Mouse (Mus musculus) ES-Bruce4 (cell line): ENCODE measurements around the gene Slc9a9. TPM values are rescaled to one million over a fixed set of nuclear protein-coding genes. Genes with fewer than 3 reads are reported as not detected.

Experiments
- H3K27ac ChIP-seq: 2 replicates; pipeline ENCODE4 v1.5.1; 2012; ENCODE audit warnings: low read length, inconsistent platforms; ENCODE audit not compliant: insufficient read depth
- H3K27me3 ChIP-seq: 2 replicates; pipeline ENCODE4 v1.6.1; 2012; ENCODE audit warnings: mild to moderate bottlenecking, low read length, inconsistent platforms; ENCODE audit not compliant: control insufficient read depth, poor library complexity, insufficient read depth, severe bottlenecking
- H3K36me3 ChIP-seq: 2 replicates; pipeline ENCODE4 v1.6.1; 2012; ENCODE audit warnings: inconsistent platforms, mild to moderate bottlenecking, low read length, moderate library complexity; ENCODE audit not compliant: control insufficient read depth, poor library complexity, insufficient read depth, severe bottlenecking
- H3K4me1 ChIP-seq: one replicate; pipeline ENCODE4 v1.8.1; 2011; ENCODE audit warnings: low read length; ENCODE audit not compliant: control insufficient read depth, insufficient read depth
- H3K4me3 ChIP-seq: 2 replicates; pipeline ENCODE4 v1.5.1; 2011; ENCODE audit warnings: low read depth, mild to moderate bottlenecking, low read length
- H3K9ac ChIP-seq: 2 replicates; pipeline ENCODE4 v1.6.1; 2012; ENCODE audit warnings: low read depth, mild to moderate bottlenecking, inconsistent platforms; ENCODE audit not compliant: poor library complexity, severe bottlenecking
- H3K9me3 ChIP-seq: replicated peaks from 2 replicates; pipeline ENCODE4 v1.6.1; 2012; ENCODE audit warnings: mild to moderate bottlenecking, low read length, inconsistent platforms; ENCODE audit not compliant: control insufficient read depth, poor library complexity, insufficient read depth, severe bottlenecking
- CTCF ChIP-seq: IDR thresholded peaks from one replicate; pipeline ENCODE4 v1.8.1; 2011; ENCODE audit warnings: low read depth, low read length
- EP300 ChIP-seq: IDR thresholded peaks from 2 replicates; pipeline ENCODE4 v1.6.1; 2011; ENCODE audit warnings: low read depth, low read length; ENCODE audit not compliant: insufficient read depth
- POLR2A ChIP-seq: IDR thresholded peaks from one replicate; pipeline ENCODE4 v1.8.1; 2011; ENCODE audit warnings: low read length; ENCODE audit not compliant: insufficient read depth
- polyA plus RNA-seq: library from polyadenylated mRNA; stranded (reverse); fragments of >200 nt; gene quantifications from 2 replicates; pipeline ENCODE4 v1.2.4, GENCODE M21; 2011; ENCODE audit warnings: low read depth; ENCODE audit not compliant: missing spikeins, insufficient read depth, insufficient read length

Slc9a9 gene
- polyA plus RNA-seq, 1 experiment = not detected

GRCm38 (mm10) chr9:94645631-94646030, 24.1 kb upstream of the Slc9a9 start:
- H3K4me1 ChIP-seq = no peaks in the 10 kb centered on the region
- H3K27ac ChIP-seq = no peak overlapping the region
- H3K4me3 ChIP-seq = no peak overlapping the region
- TF ChIP-seq CTCF (no peak), EP300 (no peak), POLR2A (no peak)
- no peaks in the 10 kb centered on the region for H3K27me3 ChIP-seq
- H3K36me3 ChIP-seq = no peaks in the 10 kb centered on the region
- no peak overlapping the region for H3K9ac ChIP-seq
- no peaks in the 10 kb centered on the region; the same call in 1 of the 2 replicates for H3K9me3 ChIP-seq

- H3K4me1 ChIP-seq = no peaks in the 10 kb centered on the region
- H3K4me3 ChIP-seq = no peak overlapping the region
- no peaks in the 10 kb centered on the region; the same call in 1 of the 2 replicates for H3K9me3 ChIP-seq
- no peak overlapping the region for H3K9ac ChIP-seq
- no peaks in the 10 kb centered on the region for H3K27me3 ChIP-seq
- H3K36me3 ChIP-seq = no peaks in the 10 kb centered on the region
- TF ChIP-seq EP300 (no peak), CTCF (no peak), POLR2A (no peak)
- no peak overlapping the region for H3K27ac ChIP-seq
These were observed 22.3 kb upstream of the Slc9a9 start for GRCm38 (mm10) chr9:94647425-94647824.

GRCm38 (mm10) chr9:94649991-94650390, 19.7 kb upstream of the Slc9a9 start:
- Histone ChIP-seq H3K27ac (no peak overlapping the region), H3K36me3 (no peaks in the 10 kb centered on the region), H3K27me3 (no peaks in the 10 kb centered on the region), H3K4me3 (no peak overlapping the region), H3K4me1 (no peaks in the 10 kb centered on the region), H3K9ac (no peak overlapping the region), H3K9me3 (no peaks in the 10 kb centered on the region)
- TF ChIP-seq EP300 (no peak), POLR2A (no peak), CTCF (no peak)

- Histone ChIP-seq H3K9ac (no peak overlapping the region), H3K27me3 (no peaks in the 10 kb centered on the region), H3K36me3 (no peaks in the 10 kb centered on the region), H3K27ac (no peak overlapping the region), H3K4me1 (no peaks in the 10 kb centered on the region), H3K4me3 (no peak overlapping the region), H3K9me3 (no peaks in the 10 kb centered on the region)
- no peak for TF ChIP-seq POLR2A
- no peak for TF ChIP-seq CTCF
- TF ChIP-seq EP300 = no peak
These were observed 16.5 kb upstream of the Slc9a9 start for GRCm38 (mm10) chr9:94653198-94653597.

- Histone ChIP-seq H3K27me3 (0 out of 2 replicates have a peak, but pooled peaks cover 2% of the 10 kb centered on the region), H3K4me1 (no peaks in the 10 kb centered on the region), H3K9ac (no peak overlapping the region), H3K27ac (no peak overlapping the region), H3K4me3 (no peak overlapping the region), H3K36me3 (no peaks in the 10 kb centered on the region), H3K9me3 (no peaks in the 10 kb centered on the region)
- TF ChIP-seq CTCF (no peak), POLR2A (no peak), EP300 (no peak)
These were observed 15.9 kb upstream of the Slc9a9 start for GRCm38 (mm10) chr9:94653827-94654226.

- Histone ChIP-seq H3K4me3 (no peak overlapping the region), H3K27me3 (0 out of 2 replicates have a peak, but pooled peaks cover 2% of the 10 kb centered on the region), H3K4me1 (no peaks in the 10 kb centered on the region), H3K27ac (no peak overlapping the region), H3K9ac (no peak overlapping the region), H3K9me3 (no peaks in the 10 kb centered on the region), H3K36me3 (no peaks in the 10 kb centered on the region)
- TF ChIP-seq POLR2A (no peak), CTCF (no peak), EP300 (no peak)
These were observed 13.4 kb upstream of the Slc9a9 start for GRCm38 (mm10) chr9:94656265-94656664.
